Mouse (Mus musculus) mouse embryonic stem cell (cell line): ENCODE data around the gene Pik3r3.

ENCODE experiments used
- in situ Hi-C, 2 experiments: fragments of 300-500 bp; cut with MboI; formaldehyde crosslinking; loops; 1 replicate in 1 of 2; 3 replicates in 1 of 2; pipeline ENCODE4 v1.14.3; 2019 to 2020; ENCODE audit warnings: low sequenced_read_pairs in 2 of 2, low pct_unique_long_range_greater_than_20kb in 1 of 2, mixed read lengths in 1 of 2; ENCODE audit not compliant: unreplicated experiment in 1 of 2

The Pik3r3 gene

GRCm38 (mm10) chr4:116221140-116221851 lies at the start of gene Pik3r3:
Gene Pik3r3, plus strand, starts transcription at chr4:116221618.
- in situ Hi-C loops = no loop called here

- in situ Hi-C loops = no loop called here
Measured at GRCm38 (mm10) chr4:116173072-116173471, 48.3 kb upstream of the Pik3r3 start, which contains the start of the genes 1700042G07Rik and Gm49337. Gene 1700042G07Rik, plus strand, starts transcription at chr4:116173372. Gene Gm49337, plus strand, starts transcription at chr4:116173384.

GRCm38 (mm10) chr4:116173752-116174151 lies 47.7 kb upstream of the Pik3r3 start:
- in situ Hi-C loops = no loop called here

GRCm38 (mm10) chr4:116174466-116175116 lies 46.8 kb upstream of the Pik3r3 start:
- in situ Hi-C loops = no loop called here

GRCm38 (mm10) chr4:116175136-116175535 lies 46.3 kb upstream of the Pik3r3 start:
- in situ Hi-C loops = no loop called here

GRCm38 (mm10) chr4:116175711-116176542 lies 45.5 kb upstream of the Pik3r3 start:
- in situ Hi-C loops = no loop called here

GRCm38 (mm10) chr4:116176543-116176988 lies 44.9 kb upstream of the Pik3r3 start:
- in situ Hi-C loops = no loop called here

GRCm38 (mm10) chr4:116177140-116177539 lies 44.3 kb upstream of the Pik3r3 start:
- in situ Hi-C loops = no loop called here

GRCm38 (mm10) chr4:116182079-116182478 lies 39.3 kb upstream of the Pik3r3 start:
- in situ Hi-C loops = no loop called here

GRCm38 (mm10) chr4:116182745-116183144 lies 38.7 kb upstream of the Pik3r3 start:
- in situ Hi-C loops = no loop called here

- in situ Hi-C loops = no loop called here
Measured at GRCm38 (mm10) chr4:116185083-116185482, 36.3 kb upstream of the Pik3r3 start.

- in situ Hi-C loops = no loop called here
Measured at GRCm38 (mm10) chr4:116192286-116192835, 29.1 kb upstream of the Pik3r3 start.

GRCm38 (mm10) chr4:116193583-116194383 lies 27.6 kb upstream of the Pik3r3 start:
- in situ Hi-C loops = no loop called here

- in situ Hi-C loops = no loop called here
Measured at GRCm38 (mm10) chr4:116198422-116198821, 23.0 kb upstream of the Pik3r3 start.

- in situ Hi-C loops = no loop called here
Measured at GRCm38 (mm10) chr4:116204422-116204821, 17.0 kb upstream of the Pik3r3 start.

GRCm38 (mm10) chr4:116206531-116206930 lies 14.9 kb upstream of the Pik3r3 start:
- in situ Hi-C loops = no loop called here

- in situ Hi-C loops = no loop called here
Measured at GRCm38 (mm10) chr4:116208891-116209290, 12.5 kb upstream of the Pik3r3 start.
